Mouse (Mus musculus) lung, embryonic 15.5 days (tissue): Measurements from ENCODE around the gene Ptpre. TPM values are rescaled to one million over a fixed set of nuclear protein-coding genes. Genes with fewer than 3 reads are reported as not detected.

ENCODE experiments used
- ATAC-seq: fragments of 200-750 bp; cut with Nextera tagmentation; 2 replicates; pipeline ENCODE4 v1.8.0; 2017; ENCODE audit warnings: moderate number of reproducible peaks, borderline replicate concordance; ENCODE audit not compliant: low FRiP score, low TSS enrichment; ENCODE audit errors: extremely low read depth
- H3K27ac ChIP-seq: fragments of 300-500 bp; sonication (generic); 2 replicates; pipeline ENCODE4 v1.5.1; 2015; ENCODE audit warnings: moderate library complexity, mild to moderate bottlenecking, inconsistent platforms
- H3K27me3 ChIP-seq: fragments of 300-500 bp; sonication (generic); 2 replicates; pipeline ENCODE4 v1.6.1; 2015; ENCODE audit warnings: inconsistent platforms
- H3K36me3 ChIP-seq: fragments of 300-500 bp; sonication (generic); 2 replicates; pipeline ENCODE4 v1.6.1; 2015; ENCODE audit warnings: inconsistent platforms
- H3K4me1 ChIP-seq: fragments of 300-500 bp; sonication (generic); 2 replicates; pipeline ENCODE4 v1.6.1; 2015; ENCODE audit warnings: inconsistent platforms
- H3K4me2 ChIP-seq: fragments of 300-500 bp; sonication (generic); 2 replicates; pipeline ENCODE4 v1.6.1; 2015; ENCODE audit warnings: inconsistent platforms, mild to moderate bottlenecking, moderate library complexity
- H3K4me3 ChIP-seq: fragments of 300-500 bp; sonication (generic); 2 replicates; pipeline ENCODE4 v1.5.1; 2015; ENCODE audit warnings: mild to moderate bottlenecking, inconsistent platforms
- H3K9ac ChIP-seq: fragments of 300-500 bp; sonication (generic); 2 replicates; pipeline ENCODE4 v1.6.1; 2015; ENCODE audit warnings: inconsistent platforms
- H3K9me3 ChIP-seq: fragments of 300-500 bp; sonication (generic); 2 replicates; pipeline ENCODE4 v1.6.1; 2016; ENCODE audit warnings: inconsistent platforms
- WGBS: fragments of 180-500 bp; shearing (Covaris S2); methylation state at CpG from one replicate; pipeline ENCODE4 v1.1.7; 2015; 5-methylcytosine and 5-hydroxymethylcytosine counted together
- polyA plus RNA-seq: library from polyadenylated mRNA; unstranded; fragments of >200 nt; fragmentation: Nextera tagmentation; extraction: Ambion mirVana; gene quantifications from 2 replicates; pipeline ENCODE4 v1.2.1, GENCODE M21; 2015

Ptpre gene
- polyA plus RNA-seq, 1 experiment from 2014 or later: 2.2 TPM

DNA sequence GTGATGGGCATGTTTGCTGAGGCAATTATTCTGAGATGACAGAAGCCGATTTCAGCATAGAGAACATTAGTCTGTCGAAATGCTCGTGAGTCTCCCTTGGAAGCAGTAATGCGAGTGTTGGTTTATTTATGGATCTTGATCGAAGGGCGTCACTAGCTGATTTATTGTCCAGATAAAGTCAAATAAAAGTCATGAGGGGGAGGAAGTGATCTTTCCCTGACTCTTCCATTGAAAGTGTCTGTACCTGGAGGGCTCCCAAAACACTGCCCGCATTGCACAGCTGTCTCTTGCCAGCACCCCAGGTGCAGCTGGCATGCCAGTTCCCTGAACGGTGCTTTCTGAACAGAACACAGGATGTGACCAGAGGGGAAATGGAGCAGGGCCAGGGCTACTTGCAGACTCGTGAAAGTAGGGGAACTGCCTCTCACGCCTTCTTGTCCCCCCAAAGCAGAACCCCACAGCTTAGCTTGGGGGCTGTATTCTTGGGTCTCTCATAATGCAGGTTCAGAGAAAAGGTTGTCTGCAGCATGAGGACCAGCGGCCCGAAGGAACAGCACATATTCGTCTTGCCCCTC, 100.2 kb downstream of the Ptpre start:
- Histone ChIP-seq H3K9ac (no peak overlapping the region), H3K4me1 (no peaks in the 10 kb centered on the region), H3K9me3 (no peaks in the 10 kb centered on the region), H3K27ac (no peak overlapping the region), H3K4me3 (no peak overlapping the region), H3K4me2 (no peak overlapping the region), H3K36me3 (no peaks in the 10 kb centered on the region), H3K27me3 (no peaks in the 10 kb centered on the region)
- no peak for ATAC-seq
- WGBS: 59% methylated on average over 13 of the region's 13 CpGs

DNA sequence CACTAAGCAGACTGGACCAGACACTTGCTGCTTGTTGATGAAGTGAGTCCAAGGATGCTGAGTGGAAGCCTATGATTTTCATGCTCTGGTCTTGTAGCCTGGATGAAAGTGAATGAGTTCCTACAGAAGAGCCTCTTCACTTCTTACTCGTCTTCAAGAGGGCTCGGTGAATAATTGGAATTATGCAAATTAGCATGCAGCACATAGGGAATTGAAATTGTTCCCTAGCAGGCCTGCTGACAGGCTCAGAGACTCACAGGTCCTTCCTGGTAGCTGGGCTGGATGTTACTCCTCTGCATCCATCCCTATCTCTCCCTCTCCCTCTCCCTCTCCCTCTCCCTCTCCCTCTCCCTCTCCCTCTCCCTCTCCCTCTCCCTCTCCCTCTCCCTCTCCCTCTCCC, 102.1 kb downstream of the Ptpre start:
- H3K4me3 ChIP-seq: no peak overlapping the region
- H3K4me2 ChIP-seq: no peak overlapping the region
- WGBS: 47% methylated on average over 2 of the region's 2 CpGs
- H3K27me3 ChIP-seq: no peaks in the 10 kb centered on the region
- H3K9me3 ChIP-seq: no peaks in the 10 kb centered on the region
- no peak overlapping the region for H3K9ac ChIP-seq
- H3K36me3 ChIP-seq: no peaks in the 10 kb centered on the region
- H3K27ac ChIP-seq: no peak overlapping the region
- H3K4me1 ChIP-seq: no peaks in the 10 kb centered on the region
- no peak for ATAC-seq

DNA sequence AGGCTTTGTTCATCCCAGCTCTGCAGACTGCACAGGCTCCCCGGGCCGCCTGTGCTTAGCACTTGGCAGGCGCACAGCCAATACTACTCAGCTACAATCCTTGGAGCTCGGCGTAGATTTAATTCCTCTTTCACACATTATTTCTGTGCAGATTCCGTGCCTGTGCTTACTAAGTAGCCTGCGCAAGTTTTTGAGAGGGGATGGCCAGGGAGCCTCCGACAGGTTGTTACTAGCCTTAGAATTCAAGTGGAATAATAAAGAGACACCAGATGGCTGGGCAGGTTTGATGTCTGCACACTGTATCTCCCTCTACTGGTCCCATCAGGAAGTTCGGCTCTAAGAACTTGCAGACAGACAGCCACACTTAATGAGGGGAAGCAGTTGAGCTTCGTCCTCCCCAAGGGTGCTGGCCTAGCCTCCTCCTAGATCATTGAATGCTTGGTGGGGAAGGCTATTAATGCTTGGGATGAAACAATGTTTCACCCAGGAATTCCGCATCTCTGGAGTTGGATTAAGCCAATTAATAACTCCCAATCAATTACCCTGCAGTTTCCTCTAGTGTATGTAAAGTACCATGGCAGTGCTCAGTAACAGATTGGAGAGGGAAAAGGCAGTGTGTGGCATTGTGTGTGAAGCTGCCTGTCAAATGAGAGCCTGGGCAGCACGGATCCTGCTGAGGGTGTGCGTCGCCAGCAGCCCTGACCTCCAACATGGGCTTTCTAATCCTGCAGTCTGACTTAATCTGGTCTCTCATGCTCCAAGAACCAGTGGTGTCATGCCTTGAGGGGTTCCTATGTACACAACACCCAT, 104.6 kb downstream of the Ptpre start:
- no peak overlapping the region for H3K4me2 ChIP-seq
- H3K9me3 ChIP-seq: no peaks in the 10 kb centered on the region
- H3K4me3 ChIP-seq: no peak overlapping the region
- 61% methylated on average over 14 of the region's 14 CpGs for WGBS
- ATAC-seq: no peak
- no peaks in the 10 kb centered on the region for H3K4me1 ChIP-seq
- H3K27ac ChIP-seq: no peak overlapping the region
- no peak overlapping the region for H3K9ac ChIP-seq
- no peaks in the 10 kb centered on the region for H3K27me3 ChIP-seq
- no peaks in the 10 kb centered on the region for H3K36me3 ChIP-seq

DNA sequence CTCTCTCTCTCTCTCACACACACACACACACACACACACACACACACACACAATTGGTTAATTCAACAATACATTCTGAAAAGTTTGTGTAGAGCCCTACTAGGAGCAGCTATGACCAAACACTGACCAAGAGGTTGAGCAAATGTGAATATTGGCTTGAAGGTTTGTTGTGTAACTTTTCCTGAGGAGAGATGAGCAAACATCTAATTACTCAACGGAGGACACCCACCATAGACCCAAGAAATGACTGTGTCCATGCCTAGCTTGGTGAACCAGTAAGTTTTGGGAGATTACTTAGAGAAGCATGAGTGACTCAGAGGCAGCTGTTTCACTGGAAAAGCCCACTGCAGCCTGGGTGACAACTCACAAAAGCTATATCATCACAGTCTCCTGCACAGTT, 107.2 kb downstream of the Ptpre start:
- Histone ChIP-seq H3K4me1 (peaks cover 3% of the 10 kb centered on the region; the same call in 1 of the 2 replicates), H3K36me3 (no peaks in the 10 kb centered on the region), H3K9ac (no peak overlapping the region), H3K27me3 (no peaks in the 10 kb centered on the region), H3K4me2 (no peak overlapping the region), H3K27ac (no peak overlapping the region), H3K9me3 (no peaks in the 10 kb centered on the region), H3K4me3 (no peak overlapping the region)
- 80% methylated on average over 1 of the region's 1 CpGs for WGBS
- ATAC-seq: no peak

DNA sequence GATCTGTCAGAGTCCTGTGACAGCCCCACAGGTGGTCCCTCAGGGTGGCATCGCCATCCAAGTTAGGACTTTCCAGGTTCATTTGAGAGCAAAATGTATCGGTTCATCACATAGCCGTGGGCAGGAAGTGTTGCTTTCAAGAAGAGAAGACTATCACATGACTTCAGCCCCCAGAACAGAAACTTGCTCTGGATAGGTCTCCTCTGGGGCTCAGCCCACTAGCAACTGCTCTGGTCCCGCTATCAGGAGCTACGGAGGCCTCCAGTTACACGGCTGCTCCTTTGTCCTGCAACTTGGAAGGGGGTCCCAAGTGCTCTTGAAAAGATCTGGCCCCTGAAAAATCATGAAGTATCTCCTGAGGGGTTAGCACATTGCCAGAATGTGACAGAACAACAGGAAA, 109.7 kb downstream of the Ptpre start:
- no peak overlapping the region for H3K4me3 ChIP-seq
- H3K4me1 ChIP-seq: peaks cover 7% of the 10 kb centered on the region
- H3K27ac ChIP-seq: no peak overlapping the region
- ATAC-seq: no peak
- H3K9ac ChIP-seq: no peak overlapping the region
- H3K36me3 ChIP-seq: no peaks in the 10 kb centered on the region
- no peak overlapping the region for H3K4me2 ChIP-seq
- H3K9me3 ChIP-seq: no peaks in the 10 kb centered on the region
- H3K27me3 ChIP-seq: no peaks in the 10 kb centered on the region
- WGBS: 54% methylated on average over 6 of the region's 6 CpGs

DNA sequence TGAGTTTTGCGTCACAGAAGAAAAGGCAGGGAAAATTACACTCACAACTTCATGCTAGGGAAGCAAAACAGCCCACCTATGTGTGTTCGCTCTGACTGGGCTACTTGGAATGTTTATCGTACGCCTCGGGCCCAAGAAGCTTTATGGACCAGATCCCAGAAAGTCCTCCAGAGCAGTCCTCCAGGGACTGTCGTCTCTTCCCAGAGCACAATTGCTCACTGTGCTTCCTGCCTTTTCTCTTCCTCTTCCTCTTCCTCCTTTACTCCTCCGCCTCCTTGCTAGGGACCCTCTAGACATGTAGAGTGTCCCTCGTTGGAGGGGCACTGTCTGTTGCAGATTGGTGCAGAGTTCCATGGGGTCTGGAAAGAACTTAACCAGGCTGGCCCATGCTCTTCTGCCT, 111.5 kb downstream of the Ptpre start:
- peaks cover 15% of the 10 kb centered on the region for H3K4me1 ChIP-seq
- H3K36me3 ChIP-seq: no peaks in the 10 kb centered on the region
- no peak overlapping the region for H3K9ac ChIP-seq
- H3K4me3 ChIP-seq: no peak overlapping the region
- H3K27me3 ChIP-seq: no peaks in the 10 kb centered on the region
- H3K9me3 ChIP-seq: no peaks in the 10 kb centered on the region
- no peak overlapping the region for H3K27ac ChIP-seq
- 75% methylated on average over 8 of the region's 8 CpGs for WGBS
- ATAC-seq: no peak
- no peak overlapping the region for H3K4me2 ChIP-seq

DNA sequence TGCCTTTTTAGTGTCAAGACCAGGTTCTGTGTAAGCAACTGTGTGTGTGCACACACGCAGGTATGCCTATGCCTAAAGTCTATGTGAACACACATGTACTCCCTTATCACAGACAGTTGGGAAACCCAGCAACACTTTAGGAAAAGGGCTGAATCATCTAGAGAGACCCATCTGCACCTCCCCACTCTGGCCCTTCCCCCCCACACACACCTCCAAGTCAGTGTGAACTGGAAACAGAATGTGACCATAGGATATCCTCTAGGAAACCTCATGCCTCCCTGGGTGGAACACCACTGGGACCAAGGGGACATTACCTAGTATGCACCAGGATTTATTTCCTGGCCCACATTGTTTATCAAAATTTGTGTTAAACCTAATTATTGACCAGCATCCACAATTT, 112.0 kb downstream of the Ptpre start:
- no peak overlapping the region for H3K4me3 ChIP-seq
- no peaks in the 10 kb centered on the region for H3K9me3 ChIP-seq
- 80% methylated on average over 1 of the region's 1 CpGs for WGBS
- H3K4me1 ChIP-seq: peaks cover 15% of the 10 kb centered on the region
- no peaks in the 10 kb centered on the region for H3K36me3 ChIP-seq
- no peak overlapping the region for H3K4me2 ChIP-seq
- H3K27ac ChIP-seq: no peak overlapping the region
- no peak overlapping the region for H3K9ac ChIP-seq
- no peak for ATAC-seq
- no peaks in the 10 kb centered on the region for H3K27me3 ChIP-seq

DNA sequence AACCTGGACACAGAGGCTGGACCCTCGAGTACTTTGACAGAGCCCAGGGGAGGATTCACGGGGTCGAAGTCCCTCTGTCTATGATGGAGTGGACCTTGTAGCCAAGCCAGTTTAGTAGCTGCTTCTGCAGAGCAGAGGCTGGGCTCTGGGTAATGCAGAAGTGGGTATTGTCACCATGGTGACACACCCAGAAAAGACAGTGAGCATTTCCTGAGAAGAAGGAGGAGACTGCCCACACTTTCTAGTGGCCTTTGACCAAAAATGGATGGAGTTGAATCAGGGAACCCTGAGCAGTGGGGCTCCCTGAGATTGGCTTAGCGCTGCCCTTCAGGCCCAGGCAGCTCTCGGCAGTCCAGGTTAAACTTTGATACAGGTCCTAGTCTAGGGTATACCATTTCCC, 112.8 kb downstream of the Ptpre start:
- no peaks in the 10 kb centered on the region for H3K9me3 ChIP-seq
- no peak overlapping the region for H3K4me2 ChIP-seq
- no peak for ATAC-seq
- H3K9ac ChIP-seq: no peak overlapping the region
- H3K27ac ChIP-seq: no peak overlapping the region
- peaks cover 15% of the 10 kb centered on the region for H3K4me1 ChIP-seq
- no peak overlapping the region for H3K4me3 ChIP-seq
- 84% methylated on average over 5 of the region's 5 CpGs for WGBS
- H3K36me3 ChIP-seq: no peaks in the 10 kb centered on the region
- H3K27me3 ChIP-seq: no peaks in the 10 kb centered on the region

DNA sequence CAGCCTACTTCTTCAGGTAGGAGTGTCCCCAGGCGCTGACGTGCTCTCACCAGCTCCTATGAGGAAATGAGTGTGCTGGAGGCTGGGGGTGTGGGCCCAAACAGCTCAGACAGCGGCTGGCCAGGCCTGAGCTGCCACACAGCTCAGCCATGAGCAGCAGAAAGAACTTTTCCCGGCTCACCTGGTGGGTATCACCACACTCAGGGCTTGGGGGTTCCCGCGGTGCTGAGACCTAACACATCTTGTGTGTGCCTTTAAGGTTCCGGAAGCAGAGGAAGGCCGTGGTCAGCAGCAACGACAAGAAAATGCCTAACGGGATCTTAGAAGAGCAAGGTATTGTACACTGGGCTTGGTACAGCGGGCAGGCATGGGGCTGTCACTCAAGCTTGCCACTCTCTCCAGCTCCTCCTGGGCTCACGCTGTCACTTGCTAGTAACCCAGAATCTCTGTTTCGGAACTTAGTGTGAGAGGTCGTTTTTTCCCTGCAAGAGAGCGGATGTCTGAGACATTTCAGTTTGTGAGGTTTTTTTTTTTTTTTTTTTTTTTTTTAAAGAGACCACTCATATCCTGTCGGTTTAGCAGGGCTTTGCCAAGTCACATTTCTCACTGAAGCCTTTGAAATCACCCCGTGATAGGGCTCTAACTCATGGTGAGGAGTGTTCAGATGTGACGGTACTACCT, 114.7 kb downstream of the Ptpre start:
- Histone ChIP-seq H3K4me1 (peaks cover 15% of the 10 kb centered on the region), H3K27me3 (no peaks in the 10 kb centered on the region), H3K4me2 (peak overlapping the region; percentile 45), H3K27ac (peak overlapping the region; percentile 17; the same call in 1 of the 2 replicates), H3K36me3 (no peaks in the 10 kb centered on the region), H3K4me3 (peak overlapping the region; percentile 25), H3K9ac (no peak overlapping the region), H3K9me3 (no peaks in the 10 kb centered on the region)
- peak; percentile 55; the same call in 1 of the 2 replicates for ATAC-seq
- WGBS: 35% methylated on average over 18 of the region's 18 CpGs

DNA sequence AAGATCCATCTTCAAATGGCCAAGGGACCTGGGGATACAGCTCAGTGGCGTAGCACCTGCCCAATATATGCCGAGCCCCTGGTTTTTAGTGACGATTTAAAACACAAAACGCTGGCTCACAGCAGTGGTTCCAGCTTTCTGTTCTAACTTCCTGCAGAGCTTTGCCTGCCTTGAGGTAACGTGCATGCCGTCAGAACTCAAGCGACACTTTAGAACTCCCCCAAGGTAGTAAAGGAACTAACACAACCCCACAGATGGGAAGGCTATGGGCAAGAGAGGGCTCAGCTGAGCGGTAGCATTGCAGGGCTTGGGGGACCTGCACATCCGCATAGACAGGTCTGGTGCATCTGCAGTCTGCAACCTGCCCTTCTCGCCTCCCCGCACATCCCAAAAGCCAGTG, 115.5 kb downstream of the Ptpre start:
- H3K4me1 ChIP-seq: peaks cover 12% of the 10 kb centered on the region; the same call in 1 of the 2 replicates
- no peak overlapping the region for H3K27ac ChIP-seq
- no peak overlapping the region for H3K4me3 ChIP-seq
- H3K9ac ChIP-seq: no peak overlapping the region
- H3K36me3 ChIP-seq: no peaks in the 10 kb centered on the region
- H3K4me2 ChIP-seq: peak overlapping the region; percentile 45; the same call in 1 of the 2 replicates
- no peaks in the 10 kb centered on the region for H3K9me3 ChIP-seq
- no peaks in the 10 kb centered on the region for H3K27me3 ChIP-seq
- 79% methylated on average over 11 of the region's 11 CpGs for WGBS
- no peak for ATAC-seq

DNA sequence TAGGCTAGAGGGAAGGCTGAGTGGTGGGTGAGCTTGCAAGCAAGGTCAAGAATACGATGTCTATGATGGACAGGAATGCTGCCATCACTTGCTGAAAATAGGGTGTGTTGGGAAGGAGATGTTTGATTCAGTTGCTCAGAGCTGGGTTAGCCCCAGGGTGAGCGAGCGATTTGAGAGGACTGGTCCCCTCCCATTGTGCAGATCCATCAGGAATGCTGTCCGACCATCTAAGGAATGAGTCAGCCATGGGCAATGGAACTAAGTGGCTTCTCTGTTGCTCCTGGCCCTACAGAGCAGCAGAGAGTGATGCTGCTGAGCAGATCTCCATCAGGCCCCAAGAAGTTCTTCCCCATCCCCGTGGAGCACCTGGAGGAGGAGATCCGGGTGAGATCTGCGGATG, 116.3 kb downstream of the Ptpre start:
- Histone ChIP-seq H3K36me3 (no peaks in the 10 kb centered on the region), H3K27me3 (no peaks in the 10 kb centered on the region), H3K9ac (no peak overlapping the region), H3K9me3 (no peaks in the 10 kb centered on the region), H3K27ac (no peak overlapping the region), H3K4me3 (no peak overlapping the region), H3K4me2 (no peak overlapping the region), H3K4me1 (peaks cover 12% of the 10 kb centered on the region; the same call in 1 of the 2 replicates)
- WGBS: 81% methylated on average over 7 of the region's 7 CpGs
- no peak for ATAC-seq

DNA sequence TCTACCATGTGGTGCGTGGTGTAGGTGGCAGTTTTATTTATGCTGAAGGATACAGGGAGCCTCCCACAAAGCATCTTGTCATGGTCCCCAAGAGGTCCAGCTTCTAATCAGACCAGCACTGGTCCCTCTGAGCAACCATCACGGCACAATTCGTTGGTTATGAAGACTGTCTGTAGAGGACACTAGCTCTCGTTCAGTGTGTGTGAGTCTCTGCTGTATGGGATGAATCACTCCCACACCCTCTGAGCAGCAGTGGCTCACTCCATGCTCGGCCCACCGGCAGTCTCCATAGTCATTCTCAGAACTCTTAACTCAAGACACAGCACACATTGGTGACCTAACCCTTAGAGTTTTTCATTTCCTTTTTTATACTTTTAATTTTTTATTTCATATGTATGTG, 117.0 kb downstream of the Ptpre start:
- Histone ChIP-seq H3K9ac (no peak overlapping the region), H3K9me3 (no peaks in the 10 kb centered on the region), H3K36me3 (no peaks in the 10 kb centered on the region), H3K4me2 (no peak overlapping the region), H3K27me3 (no peaks in the 10 kb centered on the region), H3K4me1 (peaks cover 12% of the 10 kb centered on the region; the same call in 1 of the 2 replicates), H3K4me3 (no peak overlapping the region), H3K27ac (no peak overlapping the region)
- no peak for ATAC-seq
- WGBS: 86% methylated on average over 6 of the region's 6 CpGs
